Mouse (Mus musculus): ENCODE results near the gene Tctn3.

GRCm38 (mm10) chr19:40555136-40555535, 56.9 kb downstream of the Tctn3 start:
- no peak for TF ChIP-seq CTCF (IDR thresholded peaks at IDR 0.05; ENCODE audit: borderline replicate concordance, insufficient read depth, low read depth, low read length)
- TF ChIP-seq POLR2A (IDR thresholded peaks at IDR 0.05; ENCODE audit: borderline replicate concordance, insufficient read depth, low read length) = no peak

All from cerebellum, adult 2 months (tissue).